ENCODE assay signal across 23 mouse cellular contexts in the genomic region with DNA sequence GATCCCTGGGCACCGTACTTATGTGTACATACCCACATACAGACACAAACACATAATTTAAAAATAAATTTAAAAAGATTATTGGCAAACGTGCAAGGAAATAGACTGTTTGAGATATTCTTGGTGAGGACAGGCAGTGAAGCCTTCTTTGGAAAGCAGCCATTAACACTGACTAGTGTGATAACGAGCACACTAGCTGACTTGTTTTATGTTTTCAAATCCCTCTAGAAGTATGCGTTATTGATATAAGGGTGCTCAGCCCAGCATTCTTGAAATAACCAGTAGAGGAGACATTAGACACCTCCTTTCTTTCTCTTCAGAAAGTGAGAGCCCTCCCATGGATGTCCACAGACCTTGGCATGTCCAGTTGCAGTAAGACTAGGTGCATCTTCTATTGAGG.
"Had no signal": no experiment of that assay in that cellular context is flagged by ENCODE, and none has a peak within 500 bp of the region (broad histone marks: within the 10 kb centered on the region; RNA-seq: fewer than 3 reads in every experiment).

No protein-coding gene starts in this region.

- H3K4me1 ChIP-seq: limb, embryonic 10.5 days; liver, embryonic 12.5 days; liver, embryonic 15.5 days; lung, embryonic 15.5 days; megakaryocyte, embryonic 14.5 days; midbrain, embryonic 10.5 days; midbrain, embryonic 13.5 days; neural tube, embryonic 13.5 days had no signal

- H3K4me3 ChIP-seq: layer of hippocampus, adult 2 months; limb, embryonic 10.5 days; limb, embryonic 13.5 days; liver, embryonic 12.5 days; liver, embryonic 15.5 days; lung, embryonic 15.5 days; megakaryocyte, embryonic 14.5 days; midbrain, embryonic 10.5 days; midbrain, embryonic 13.5 days; myocyte; neural tube, embryonic 13.5 days had no signal

- H3K27me3 ChIP-seq: limb, embryonic 13.5 days; liver, embryonic 12.5 days; liver, embryonic 15.5 days; lung, embryonic 15.5 days; megakaryocyte, embryonic 14.5 days; midbrain, embryonic 13.5 days; neural tube, embryonic 13.5 days had no signal

- H3K36me3 ChIP-seq: limb, embryonic 10.5 days; limb, embryonic 13.5 days; liver, embryonic 12.5 days; liver, embryonic 15.5 days; lung, embryonic 15.5 days; midbrain, embryonic 10.5 days; midbrain, embryonic 13.5 days; neural tube, embryonic 13.5 days had no signal

- DNase-seq: kidney, postnatal 25 days; layer of hippocampus, adult 9-11 months; liver; lung, adult 18-20 months; lung, postnatal 10 days; lung, postnatal 36 days; retina, postnatal 1 day; right cerebral cortex, postnatal 25 days; thymus, adult 18-20 months; thymus, postnatal 36 days had no signal

- ATAC-seq: liver, embryonic 12.5 days; midbrain, embryonic 13.5 days; midbrain, embryonic 16.5 days had no signal

- H3K27ac ChIP-seq: kidney, postnatal 0 days; layer of hippocampus, adult 2 months; limb, embryonic 10.5 days; limb, embryonic 13.5 days; liver, embryonic 12.5 days; liver, embryonic 15.5 days; lung, embryonic 15.5 days; midbrain, embryonic 10.5 days; midbrain, embryonic 13.5 days; neural tube, embryonic 13.5 days had no signal

- H3K9me3 ChIP-seq: limb, embryonic 10.5 days; limb, embryonic 13.5 days; liver, embryonic 12.5 days; liver, embryonic 15.5 days; lung, embryonic 15.5 days; midbrain, embryonic 10.5 days; midbrain, embryonic 13.5 days; neural tube, embryonic 13.5 days had no signal

- H3K4me2 ChIP-seq: limb, embryonic 13.5 days; liver, embryonic 12.5 days; liver, embryonic 15.5 days; lung, embryonic 15.5 days; midbrain, embryonic 13.5 days; neural tube, embryonic 13.5 days had no signal

- H3K9ac ChIP-seq: limb, embryonic 13.5 days; liver, embryonic 12.5 days; liver, embryonic 15.5 days; lung, embryonic 15.5 days; midbrain, embryonic 13.5 days; neural tube, embryonic 13.5 days had no signal
